Mouse (Mus musculus): ENCODE results near the gene Acta2. TPM values are rescaled to one million over a fixed set of nuclear protein-coding genes. Genes with fewer than 3 reads are reported as not detected.

Gene Acta2
- 10 to 100 TPM; 38.5 to 49.4 TPM for total RNA-seq (2021)
- long read RNA-seq, experiment 1, transcript Acta2-201 (9 exons, 2,035 nt): major isoform, 25 of 33 reads
- long read RNA-seq, experiment 1, partial matches to known transcripts: 6 of 33 reads
- long read RNA-seq, experiment 1, other reads (novel, unspliced or antisense): 2 of 33 reads
- long read RNA-seq, experiment 2, transcript Acta2-201 (9 exons, 2,035 nt): major isoform, 25 of 31 reads
- long read RNA-seq, experiment 2, partial matches to known transcripts: 6 of 31 reads
- long read RNA-seq, experiment 2, other reads (novel, unspliced or antisense): 0 of 31 reads

- intact Hi-C loops (cut with DNase I): no loop called here
- peak in 1 of 2 experiments; percentile 11 for DNase-seq
Measured at GRCm38 (mm10) chr19:34254880-34255681, at the start of gene Acta2. Acta2 (minus strand) TSS chr19:34255590.

GRCm38 (mm10) chr19:34304917-34305316 lies 49.5 kb upstream of the Acta2 start:
- intact Hi-C loops (cut with DNase I): no loop called here
- no peak for DNase-seq

- no peak for DNase-seq
- intact Hi-C loops (cut with DNase I): no loop called here
Measured at GRCm38 (mm10) chr19:34300430-34300829, 45.0 kb upstream of the Acta2 start.

- intact Hi-C loops (cut with DNase I): no loop called here
- DNase-seq: no peak
Measured at GRCm38 (mm10) chr19:34299229-34299628, 43.8 kb upstream of the Acta2 start.

GRCm38 (mm10) chr19:34298531-34298930 lies 43.1 kb upstream of the Acta2 start:
- no peak for DNase-seq
- intact Hi-C loops (cut with DNase I): no loop called here

GRCm38 (mm10) chr19:34295442-34295841 lies 40.1 kb upstream of the Acta2 start:
- no peak for DNase-seq
- intact Hi-C loops (cut with DNase I): no loop called here

GRCm38 (mm10) chr19:34293376-34293947 lies 38.1 kb upstream of the Acta2 start:
- DNase-seq: no peak
- intact Hi-C loops (cut with DNase I): no loop called here

GRCm38 (mm10) chr19:34292701-34293100 lies 37.3 kb upstream of the Acta2 start:
- intact Hi-C loops (cut with DNase I): no loop called here
- DNase-seq: no peak

- no peak for DNase-seq
- intact Hi-C loops (cut with DNase I): no loop called here
Measured at GRCm38 (mm10) chr19:34291956-34292355, 36.6 kb upstream of the Acta2 start.

- no peak for DNase-seq
- intact Hi-C loops (cut with DNase I): no loop called here
Measured at GRCm38 (mm10) chr19:34291379-34291778, 36.0 kb upstream of the Acta2 start.

- intact Hi-C loops (cut with DNase I): no loop called here
- DNase-seq: no peak
Measured at GRCm38 (mm10) chr19:34290872-34291341, 35.5 kb upstream of the Acta2 start.

- intact Hi-C loops (cut with DNase I): no loop called here
- peak; percentile 67 for DNase-seq
Measured at GRCm38 (mm10) chr19:34289948-34290789, 34.8 kb upstream of the Acta2 start, which contains the start of gene Fas. Fas (plus strand) TSS chr19:34290666.

GRCm38 (mm10) chr19:34288696-34289095 lies 33.3 kb upstream of the Acta2 start:
- DNase-seq: no peak
- intact Hi-C loops (cut with DNase I): no loop called here

- intact Hi-C loops (cut with DNase I): no loop called here
- no peak for DNase-seq
Measured at GRCm38 (mm10) chr19:34287656-34288415, 32.4 kb upstream of the Acta2 start.

GRCm38 (mm10) chr19:34287221-34287620 lies 31.8 kb upstream of the Acta2 start:
- intact Hi-C loops (cut with DNase I): no loop called here
- no peak for DNase-seq

GRCm38 (mm10) chr19:34284826-34285225 lies 29.4 kb upstream of the Acta2 start:
- intact Hi-C loops (cut with DNase I): loop anchor here (2.0 kb wide), 1 partner anchor 42 kb away; no protein-coding TSS in a partner anchor
- no peak for DNase-seq

GRCm38 (mm10) chr19:34284383-34284782 lies 29.0 kb upstream of the Acta2 start:
- intact Hi-C loops (cut with DNase I): loop anchor here (2.0 kb wide), 1 partner anchor 42 kb away; no protein-coding TSS in a partner anchor
- DNase-seq: peak in 1 of 2 experiments; percentile 26

GRCm38 (mm10) chr19:34283614-34284013 lies 28.2 kb upstream of the Acta2 start:
- DNase-seq: no peak
- intact Hi-C loops (cut with DNase I): loop anchor here (2.0 kb wide), 1 partner anchor 41 kb away; no protein-coding TSS in a partner anchor

- DNase-seq: no peak
Measured at GRCm38 (mm10) chr19:34278078-34278477, 22.7 kb upstream of the Acta2 start.

More at GRCm38 (mm10) chr19:34278078-34278477, 22.7 kb upstream of the Acta2 start:
- intact Hi-C loops (cut with DNase I): no loop called here
